Mouse (Mus musculus) hindbrain, embryonic 15.5 days (tissue): ENCODE measurements at regions not wholly inside any gene's neighbourhood (a gene's known extent, or its start where the extent isn't known, plus 50 kb on each side); places are given as distances from the start of the nearest gene placed in this dataset.

Source experiments
- ATAC-seq: fragments of 200-750 bp; cut with Nextera tagmentation; 2 replicates; pipeline ENCODE4 v1.8.0; 2017; ENCODE audit warnings: low read depth, moderate number of reproducible peaks, moderate TSS enrichment; ENCODE audit not compliant: low FRiP score
- H3K27ac ChIP-seq: fragments of 300-500 bp; sonication (generic); replicated peaks from 2 replicates; pipeline ENCODE4 v1.5.1; 2015; ENCODE audit warnings: mild to moderate bottlenecking, inconsistent platforms
- H3K27me3 ChIP-seq: fragments of 300-500 bp; sonication (generic); 2 replicates; pipeline ENCODE4 v1.6.1; 2015; ENCODE audit warnings: control low read depth, inconsistent platforms
- H3K36me3 ChIP-seq: fragments of 300-500 bp; sonication (generic); 2 replicates; pipeline ENCODE4 v1.6.1; 2015; ENCODE audit warnings: control low read depth, inconsistent platforms
- H3K4me1 ChIP-seq: fragments of 300-500 bp; sonication (generic); replicated peaks from 2 replicates; pipeline ENCODE4 v1.6.1; 2015; ENCODE audit warnings: control low read depth, inconsistent platforms
- H3K4me2 ChIP-seq: fragments of 300-500 bp; sonication (generic); 2 replicates; pipeline ENCODE4 v1.6.1; 2015; ENCODE audit warnings: moderate library complexity, mild to moderate bottlenecking, inconsistent platforms
- H3K4me3 ChIP-seq: fragments of 300-500 bp; sonication (generic); 2 replicates; pipeline ENCODE4 v1.5.1; 2015; ENCODE audit warnings: mild to moderate bottlenecking, inconsistent platforms
- H3K9ac ChIP-seq: fragments of 300-500 bp; sonication (generic); 2 replicates; pipeline ENCODE4 v1.6.1; 2015; ENCODE audit warnings: inconsistent platforms
- H3K9me3 ChIP-seq: fragments of 300-500 bp; sonication (generic); 2 replicates; pipeline ENCODE4 v1.6.1; 2016; ENCODE audit warnings: control low read depth, inconsistent platforms
- WGBS: fragments of 180-500 bp; shearing (Covaris S2); methylation state at CpG from one replicate; pipeline ENCODE4 v1.1.7; 2015; 5-methylcytosine and 5-hydroxymethylcytosine counted together

- H3K27me3 ChIP-seq: no peaks in the 10 kb centered on the region
Measured at GRCm38 (mm10) chr13:97462884-97463235, 222.0 kb downstream of the Enc1 start.

GRCm38 (mm10) chr13:97462110-97462883 is 221.4 kb downstream of the Enc1 start:
- no peak overlapping the region for H3K9ac ChIP-seq
- no peak overlapping the region for H3K27ac ChIP-seq
- H3K4me2 ChIP-seq: no peak overlapping the region
- H3K9me3 ChIP-seq: no peaks in the 10 kb centered on the region
- H3K4me3 ChIP-seq: no peak overlapping the region
- 79% methylated on average over 13 of the region's 13 CpGs for WGBS
- no peaks in the 10 kb centered on the region for H3K27me3 ChIP-seq
- no peaks in the 10 kb centered on the region for H3K4me1 ChIP-seq
- no peak for ATAC-seq
- no peaks in the 10 kb centered on the region for H3K36me3 ChIP-seq

More at GRCm38 (mm10) chr13:97462884-97463235, 222.0 kb downstream of the Enc1 start:
- WGBS: 81% methylated on average over 2 of the region's 2 CpGs
- no peak overlapping the region for H3K9ac ChIP-seq
- no peaks in the 10 kb centered on the region for H3K9me3 ChIP-seq
- no peak overlapping the region for H3K4me2 ChIP-seq
- no peaks in the 10 kb centered on the region for H3K4me1 ChIP-seq
- H3K27ac ChIP-seq: no peak overlapping the region
- H3K4me3 ChIP-seq: no peak overlapping the region
- ATAC-seq: no peak
- no peaks in the 10 kb centered on the region for H3K36me3 ChIP-seq

GRCm38 (mm10) chr13:97461207-97461606 is 220.3 kb downstream of the Enc1 start:
- no peaks in the 10 kb centered on the region for H3K4me1 ChIP-seq
- H3K27me3 ChIP-seq: no peaks in the 10 kb centered on the region
- H3K4me3 ChIP-seq: no peak overlapping the region
- no peaks in the 10 kb centered on the region for H3K9me3 ChIP-seq
- H3K4me2 ChIP-seq: no peak overlapping the region
- H3K27ac ChIP-seq: no peak overlapping the region
- no peak overlapping the region for H3K9ac ChIP-seq
- no peak for ATAC-seq
- no peaks in the 10 kb centered on the region for H3K36me3 ChIP-seq
- 94% methylated on average over 4 of the region's 4 CpGs for WGBS

- Histone ChIP-seq H3K36me3 (no peaks in the 10 kb centered on the region), H3K4me3 (no peak overlapping the region), H3K27me3 (no peaks in the 10 kb centered on the region), H3K9ac (no peak overlapping the region), H3K27ac (no peak overlapping the region), H3K4me2 (no peak overlapping the region), H3K9me3 (no peaks in the 10 kb centered on the region), H3K4me1 (no peaks in the 10 kb centered on the region)
- 93% methylated on average over 7 of the region's 7 CpGs for WGBS
- no peak for ATAC-seq
Measured at GRCm38 (mm10) chr13:97459106-97459505, 218.2 kb downstream of the Enc1 start.

- no peak overlapping the region for H3K27ac ChIP-seq
- no peak overlapping the region for H3K9ac ChIP-seq
- H3K27me3 ChIP-seq: no peaks in the 10 kb centered on the region
- H3K36me3 ChIP-seq: no peaks in the 10 kb centered on the region
- no peaks in the 10 kb centered on the region for H3K4me1 ChIP-seq
- 38% methylated on average over 6 of the region's 6 CpGs for WGBS
- H3K4me3 ChIP-seq: no peak overlapping the region
- no peak overlapping the region for H3K4me2 ChIP-seq
- no peaks in the 10 kb centered on the region for H3K9me3 ChIP-seq
- no peak for ATAC-seq
Measured at GRCm38 (mm10) chr13:97455961-97456360, 215.1 kb downstream of the Enc1 start.

- H3K27me3 ChIP-seq: no peaks in the 10 kb centered on the region
- no peaks in the 10 kb centered on the region for H3K4me1 ChIP-seq
- H3K4me3 ChIP-seq: no peak overlapping the region
- no peak for ATAC-seq
- H3K36me3 ChIP-seq: no peaks in the 10 kb centered on the region
- H3K4me2 ChIP-seq: no peak overlapping the region
- H3K27ac ChIP-seq: no peak overlapping the region
- no peaks in the 10 kb centered on the region for H3K9me3 ChIP-seq
- 67% methylated on average over 8 of the region's 8 CpGs for WGBS
- H3K9ac ChIP-seq: no peak overlapping the region
Measured at GRCm38 (mm10) chr13:97454715-97455114, 213.8 kb downstream of the Enc1 start.

GRCm38 (mm10) chr13:97453469-97453868 is 212.6 kb downstream of the Enc1 start:
- Histone ChIP-seq H3K9me3 (no peaks in the 10 kb centered on the region), H3K27ac (no peak overlapping the region), H3K27me3 (no peaks in the 10 kb centered on the region), H3K9ac (no peak overlapping the region), H3K36me3 (no peaks in the 10 kb centered on the region), H3K4me2 (no peak overlapping the region), H3K4me1 (no peaks in the 10 kb centered on the region), H3K4me3 (no peak overlapping the region)
- 61% methylated on average over 6 of the region's 6 CpGs for WGBS
- no peak for ATAC-seq

- Histone ChIP-seq H3K9me3 (no peaks in the 10 kb centered on the region), H3K4me1 (no peaks in the 10 kb centered on the region), H3K27me3 (no peaks in the 10 kb centered on the region), H3K36me3 (no peaks in the 10 kb centered on the region), H3K9ac (no peak overlapping the region), H3K27ac (no peak overlapping the region), H3K4me3 (no peak overlapping the region), H3K4me2 (no peak overlapping the region)
- WGBS: 26% methylated on average over 5 of the region's 5 CpGs
- no peak for ATAC-seq
Measured at GRCm38 (mm10) chr13:97453090-97453430, 212.2 kb downstream of the Enc1 start.

GRCm38 (mm10) chr13:97452386-97453089 is 211.6 kb downstream of the Enc1 start:
- Histone ChIP-seq H3K4me2 (no peak overlapping the region), H3K9ac (no peak overlapping the region), H3K4me1 (no peaks in the 10 kb centered on the region), H3K4me3 (no peak overlapping the region), H3K36me3 (no peaks in the 10 kb centered on the region), H3K27me3 (no peaks in the 10 kb centered on the region), H3K27ac (no peak overlapping the region), H3K9me3 (no peaks in the 10 kb centered on the region)
- ATAC-seq: no peak
- WGBS: 49% methylated on average over 11 of the region's 11 CpGs

- Histone ChIP-seq H3K4me1 (no peaks in the 10 kb centered on the region), H3K27me3 (no peaks in the 10 kb centered on the region), H3K36me3 (no peaks in the 10 kb centered on the region), H3K4me3 (no peak overlapping the region), H3K9ac (no peak overlapping the region), H3K27ac (no peak overlapping the region), H3K9me3 (no peaks in the 10 kb centered on the region), H3K4me2 (no peak overlapping the region)
- WGBS: 85% methylated on average over 10 of the region's 10 CpGs
- no peak for ATAC-seq
Measured at GRCm38 (mm10) chr13:97451276-97451675, 210.4 kb downstream of the Enc1 start.

- 84% methylated on average over 1 of the region's 1 CpGs for WGBS
- H3K4me3 ChIP-seq: no peak overlapping the region
- no peaks in the 10 kb centered on the region for H3K4me1 ChIP-seq
- no peak for ATAC-seq
- no peaks in the 10 kb centered on the region for H3K9me3 ChIP-seq
- H3K36me3 ChIP-seq: no peaks in the 10 kb centered on the region
- no peak overlapping the region for H3K4me2 ChIP-seq
- no peaks in the 10 kb centered on the region for H3K27me3 ChIP-seq
- no peak overlapping the region for H3K27ac ChIP-seq
- no peak overlapping the region for H3K9ac ChIP-seq
Measured at GRCm38 (mm10) chr13:97448123-97448522, 207.2 kb downstream of the Enc1 start.

- H3K27me3 ChIP-seq: no peaks in the 10 kb centered on the region
- ATAC-seq: no peak
- WGBS: 84% methylated on average over 14 of the region's 14 CpGs
- H3K4me3 ChIP-seq: no peak overlapping the region
- H3K27ac ChIP-seq: no peak overlapping the region
- no peaks in the 10 kb centered on the region for H3K9me3 ChIP-seq
- no peak overlapping the region for H3K9ac ChIP-seq
- H3K4me1 ChIP-seq: peaks cover 28% of the 10 kb centered on the region
- H3K36me3 ChIP-seq: no peaks in the 10 kb centered on the region
- H3K4me2 ChIP-seq: no peak overlapping the region
Measured at GRCm38 (mm10) chr13:97443731-97444428, 203.0 kb downstream of the Enc1 start.
